Mouse (Mus musculus): ENCODE data around the gene Ndufab1. TPM values are rescaled to one million over a fixed set of nuclear protein-coding genes. Genes with fewer than 3 reads are reported as not detected.
A peak's percentile ranks its signal among the peaks of the same experiment; 100 is the strongest.

The Ndufab1 gene
- total RNA-seq, 2 experiments from 2014 or later = 675 to 794 TPM

DNA sequence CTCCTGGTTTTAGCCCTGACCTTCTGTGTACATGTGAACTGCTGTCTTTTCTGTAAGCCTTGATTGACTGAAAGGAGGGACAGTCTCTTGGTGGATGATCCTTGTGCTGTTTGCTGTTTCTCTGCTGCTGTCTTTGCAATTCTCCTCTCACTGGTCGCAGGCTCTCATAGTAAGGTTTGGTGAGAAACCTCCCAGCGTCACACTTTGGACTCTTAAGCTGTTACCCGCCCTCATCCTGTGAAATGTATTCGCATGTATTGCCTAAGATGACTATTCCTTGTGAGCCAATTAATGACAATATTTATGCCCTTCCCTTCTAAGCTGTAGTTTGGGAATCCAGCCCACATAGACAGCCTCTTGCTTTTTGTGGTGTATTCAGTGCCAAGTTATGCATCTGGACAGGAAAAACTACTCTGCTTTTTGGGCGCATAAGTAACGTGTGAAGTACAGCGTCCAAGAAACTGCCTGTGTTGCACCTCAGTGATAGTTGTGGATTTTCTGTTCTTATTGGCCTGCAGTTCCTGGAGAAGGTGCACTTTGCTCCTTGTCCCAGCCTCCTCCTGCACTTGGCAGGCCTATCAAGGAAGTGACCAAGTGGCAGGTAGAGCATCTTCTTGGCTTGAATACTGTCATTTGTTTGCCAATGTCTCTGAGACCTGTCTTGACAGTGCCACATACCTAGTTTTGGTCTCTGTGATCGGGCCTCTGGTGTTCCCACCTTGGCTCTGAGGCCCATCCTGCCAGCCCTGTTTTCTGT lies 21.7 kb downstream of the Ndufab1 start:
- intact Hi-C loops (cut with DNase I; ENCODE audit: low total_unique reads) = no loop called here
- DNase-seq = no peak

DNA sequence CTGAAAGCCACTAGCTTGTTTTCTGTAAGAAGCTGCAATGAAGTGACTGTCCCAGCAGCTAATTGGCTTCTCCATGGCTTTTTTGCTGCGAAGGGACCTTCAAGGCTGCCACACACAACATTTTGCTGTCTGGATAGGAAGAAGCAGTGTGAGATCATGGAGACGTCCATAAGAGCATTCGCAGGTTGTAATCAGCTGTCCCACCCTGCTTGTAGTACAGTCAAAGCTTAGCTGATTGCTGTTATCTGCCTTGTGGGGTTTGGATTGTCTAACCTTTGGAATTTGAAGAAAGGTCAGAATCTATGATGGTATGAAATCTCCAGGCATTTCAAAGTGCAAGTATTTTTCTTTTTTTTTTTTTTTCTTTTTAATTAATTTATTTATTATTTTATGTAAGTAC lies 27.3 kb downstream of the Ndufab1 start:
- intact Hi-C loops (cut with DNase I; ENCODE audit: low total_unique reads) = loop anchor here (5.0 kb wide), 1 partner anchor 57 kb away; no protein-coding TSS in a partner anchor
- DNase-seq = no peak

DNA sequence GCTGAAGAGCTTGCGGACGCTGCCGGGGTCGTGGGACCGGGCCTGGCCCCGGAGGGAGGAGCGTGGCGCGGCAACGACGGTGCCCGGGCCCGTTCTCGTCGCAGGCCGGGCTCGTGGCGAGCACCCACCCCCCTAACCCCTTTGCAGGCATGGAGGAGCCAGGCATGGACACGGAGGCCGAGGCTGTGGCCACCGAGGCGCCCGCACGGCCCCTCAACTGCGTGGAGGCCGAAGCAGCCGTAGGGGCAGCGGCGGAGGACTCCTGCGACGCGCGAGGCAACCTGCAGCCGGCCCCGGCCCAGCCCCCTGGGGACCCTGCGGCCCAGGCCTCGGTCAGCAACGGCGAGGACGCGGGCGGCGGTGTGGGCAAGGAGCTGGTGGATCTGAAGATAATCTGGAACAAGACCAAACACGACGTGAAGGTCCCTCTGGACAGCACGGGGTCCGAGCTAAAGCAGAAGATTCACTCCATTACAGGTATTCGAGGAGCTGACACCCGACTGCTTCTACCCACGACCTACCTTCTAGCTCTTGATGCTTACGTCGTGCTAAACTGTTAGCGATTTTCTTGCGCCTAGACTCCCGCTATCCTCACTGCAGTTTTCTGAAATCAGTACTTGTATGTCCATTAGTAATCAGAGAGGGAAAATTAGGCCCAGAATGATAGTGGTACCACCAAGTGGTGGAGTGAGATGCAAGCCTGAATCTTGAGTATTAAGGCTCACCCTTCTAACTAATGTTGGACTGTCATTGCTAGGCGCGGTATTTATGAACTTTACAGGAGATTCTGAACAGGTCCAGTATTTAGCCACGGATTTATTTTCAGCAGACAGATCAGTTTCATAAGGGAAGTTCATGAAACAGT lies 33.9 kb downstream of the Ndufab1 start:
- DNase-seq = no peak
- intact Hi-C loops (cut with DNase I; ENCODE audit: low total_unique reads) = no loop called here

DNA sequence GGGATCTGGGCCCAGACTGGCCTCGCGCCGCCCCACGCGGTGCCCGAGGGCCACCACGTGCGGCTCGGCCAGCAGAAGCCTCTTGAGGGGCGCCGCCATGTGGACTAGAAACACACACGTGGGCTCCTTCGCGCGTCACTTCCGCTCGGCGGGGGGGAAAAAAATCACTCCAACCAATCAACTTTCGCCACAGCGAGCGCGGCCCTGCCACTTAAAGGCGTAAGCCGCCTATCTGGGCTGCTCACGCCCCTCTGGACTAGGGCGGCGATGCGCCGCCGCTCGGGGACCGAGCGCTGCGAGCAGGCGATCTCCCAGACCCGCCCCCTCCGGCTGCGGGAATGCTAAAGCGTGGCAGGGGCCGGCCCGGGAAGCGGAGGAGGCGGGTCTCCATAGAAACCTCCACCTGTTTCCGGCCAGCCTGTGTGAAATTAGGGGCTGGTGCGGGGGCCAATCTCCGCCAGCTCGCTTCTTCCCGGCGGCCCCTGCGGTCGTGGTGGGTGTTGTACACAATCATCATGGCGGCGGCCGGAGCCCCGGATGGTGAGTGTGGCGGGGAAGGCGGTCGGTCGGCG lies 34.7 kb downstream of the Ndufab1 start, which contains the start of the genes Ubfd1 and Ears2:
Gene Ubfd1, plus strand, starts transcription at position 231 of the 572 bp plus-strand sequence.
Gene Ears2, minus strand, starts transcription at position 319 of the 572 bp plus-strand sequence.
- intact Hi-C loops (cut with DNase I; ENCODE audit: low total_unique reads) = no loop called here
- peak; percentile 95 for DNase-seq

DNA sequence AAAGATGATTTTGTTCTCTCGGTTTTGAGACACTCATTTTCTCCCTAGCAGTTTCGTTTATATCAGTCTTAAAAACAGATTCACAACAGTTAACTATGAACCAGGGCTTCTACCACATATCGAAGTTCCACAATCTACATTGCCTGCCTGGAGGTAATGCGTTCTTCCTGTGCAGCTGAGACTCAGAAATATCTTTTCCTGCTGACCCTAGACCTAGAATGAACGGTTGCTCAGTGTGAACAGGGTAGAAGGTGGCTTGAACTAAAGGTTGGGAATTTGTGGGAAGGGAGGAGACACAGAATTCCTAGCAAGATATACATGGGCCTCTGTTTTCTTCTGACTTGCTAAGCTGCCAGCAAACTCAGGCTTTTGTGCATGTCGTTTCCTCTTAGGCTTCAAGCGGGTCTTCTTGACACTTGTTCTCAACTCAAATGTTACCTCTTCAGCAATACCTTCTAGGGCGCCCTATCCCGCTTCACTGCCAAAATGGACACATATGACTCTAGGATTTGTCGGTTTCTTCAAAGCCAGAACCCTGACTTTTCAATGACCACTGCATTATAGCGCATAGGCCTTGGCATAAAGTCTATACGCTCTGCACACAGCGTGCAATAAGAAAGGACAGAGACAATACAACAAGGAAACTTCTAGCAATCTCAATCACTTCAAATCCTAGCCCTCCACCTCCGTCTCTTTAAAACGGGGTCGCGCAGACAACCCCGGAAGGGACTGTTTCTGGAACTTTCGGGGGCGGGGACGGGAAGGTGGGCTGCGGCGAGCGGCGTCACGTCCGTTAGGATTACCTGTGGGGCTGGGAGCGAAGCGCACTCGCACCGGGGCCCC lies 35.4 kb downstream of the Ndufab1 start:
- intact Hi-C loops (cut with DNase I; ENCODE audit: low total_unique reads) = no loop called here
- no peak for DNase-seq

DNA sequence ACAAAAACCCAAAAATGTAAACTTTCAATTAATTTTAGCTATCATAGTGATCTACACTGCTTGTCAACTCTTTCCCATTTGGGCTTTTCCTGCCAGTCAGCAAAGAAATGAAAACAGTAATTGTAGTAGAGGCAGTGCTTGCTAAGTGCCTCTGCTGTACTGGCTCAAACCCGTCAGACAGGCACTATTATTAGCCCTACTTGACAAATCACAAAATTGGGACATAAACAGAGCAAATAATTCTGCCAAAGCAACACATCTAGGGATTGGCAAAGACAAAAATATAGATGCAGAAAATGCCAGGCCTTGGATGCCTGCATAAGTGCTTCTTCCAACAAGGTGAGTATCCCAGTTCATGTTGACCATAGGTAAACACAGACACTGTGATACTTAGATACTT lies 36.0 kb downstream of the Ndufab1 start:
- no peak for DNase-seq
- intact Hi-C loops (cut with DNase I; ENCODE audit: low total_unique reads) = no loop called here

DNA sequence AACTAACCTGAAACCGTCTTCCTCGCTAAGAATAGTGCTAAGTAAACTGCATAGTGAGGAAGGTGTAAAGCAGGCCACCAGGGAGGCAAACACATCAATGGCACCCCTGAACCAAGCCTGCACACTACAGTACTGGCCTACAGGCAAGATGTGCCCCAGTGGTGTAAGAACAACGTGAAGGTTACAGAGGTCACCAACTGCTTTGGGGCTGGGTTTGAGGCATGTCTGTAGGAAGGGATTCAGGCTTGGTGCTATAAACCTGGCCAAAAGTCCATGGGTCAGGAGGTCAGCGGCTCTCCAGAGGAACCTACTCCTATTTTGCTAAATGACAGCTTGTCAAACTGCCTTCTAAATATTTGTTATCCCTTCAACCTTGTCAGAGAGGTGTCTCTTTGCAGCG lies 45.1 kb downstream of the Ndufab1 start:
- intact Hi-C loops (cut with DNase I; ENCODE audit: low total_unique reads) = no loop called here
- DNase-seq = no peak

DNA sequence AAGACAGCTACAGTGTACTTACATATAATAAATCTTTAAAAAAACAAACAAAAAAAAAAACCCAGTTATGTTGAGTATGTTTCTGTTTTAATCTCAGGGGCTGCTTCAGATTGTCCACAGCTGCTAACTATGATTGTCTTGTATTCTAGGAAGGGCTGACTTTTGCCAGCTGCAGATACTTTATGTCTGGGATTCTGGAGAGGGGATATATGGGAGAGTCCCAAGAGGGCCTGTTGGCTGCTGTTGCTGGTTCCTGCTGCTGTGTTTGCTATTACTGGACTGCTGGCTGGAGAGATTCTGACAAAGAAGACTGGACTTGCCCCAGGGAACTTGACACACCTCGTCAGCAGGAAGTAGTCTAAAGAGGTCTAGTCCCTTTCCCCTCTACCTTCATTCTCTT lies 50.9 kb downstream of the Ndufab1 start:
- intact Hi-C loops (cut with DNase I; ENCODE audit: low total_unique reads) = no loop called here
- peak; percentile 40 for DNase-seq

DNA sequence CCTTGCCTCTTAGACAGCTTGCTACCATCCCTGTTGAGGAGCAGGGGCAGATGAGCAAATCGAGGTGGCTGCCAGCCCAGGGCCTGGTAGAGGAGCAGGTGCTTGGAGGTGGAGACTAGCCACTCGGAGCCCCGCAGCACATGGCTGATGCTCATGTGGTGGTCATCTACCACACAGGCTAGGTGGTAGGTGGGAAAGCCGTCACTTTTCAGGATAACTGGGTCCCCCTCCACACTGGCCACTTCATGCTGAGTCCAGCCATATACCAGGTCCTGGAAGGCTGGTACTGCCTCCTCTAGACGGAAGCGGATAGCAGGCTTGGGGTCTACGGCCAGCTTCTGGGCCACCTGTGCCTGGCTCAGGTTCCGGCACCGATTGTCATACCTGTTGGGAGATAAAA lies 53.5 kb downstream of the Ndufab1 start:
- intact Hi-C loops (cut with DNase I; ENCODE audit: low total_unique reads) = no loop called here
- no peak for DNase-seq

DNA sequence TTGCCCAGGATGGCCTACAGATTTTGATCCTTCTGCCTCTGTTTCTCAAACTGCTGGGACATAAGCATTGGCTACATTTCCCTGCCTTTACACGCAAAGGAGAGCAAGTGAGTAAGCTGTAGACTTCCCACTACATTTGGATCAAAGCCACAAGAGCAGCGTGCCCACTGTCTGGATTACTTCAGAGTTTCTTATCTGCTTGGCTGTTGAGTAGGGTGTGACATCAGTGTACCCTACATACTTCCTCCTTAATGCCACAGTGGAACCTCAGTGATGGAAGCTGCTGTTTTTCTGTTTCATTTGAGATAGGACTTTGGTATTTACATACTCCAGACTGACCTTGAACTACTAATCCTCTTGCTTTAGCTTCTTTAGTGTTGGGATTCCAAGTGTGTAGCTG lies 54.9 kb downstream of the Ndufab1 start:
- DNase-seq = no peak
- intact Hi-C loops (cut with DNase I; ENCODE audit: low total_unique reads) = no loop called here

DNA sequence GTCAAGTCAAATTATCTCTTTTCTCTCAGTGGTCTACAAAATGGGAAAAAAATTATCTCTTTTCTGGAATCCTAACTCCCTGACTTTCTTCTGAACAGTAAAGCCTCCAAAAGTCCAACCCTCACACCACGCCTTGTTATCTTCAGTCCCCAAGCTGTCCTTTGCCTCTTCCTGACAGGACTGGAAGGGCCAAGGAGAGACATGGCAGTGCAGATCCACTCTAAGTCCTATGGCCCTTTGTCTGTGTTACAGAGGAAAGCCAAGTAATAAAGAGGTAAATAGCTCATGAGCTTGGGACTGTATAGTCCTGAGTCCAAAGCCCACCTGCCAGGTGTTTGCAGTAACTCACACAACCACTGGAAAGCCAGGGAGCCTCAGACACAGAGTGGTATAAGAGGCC lies 56.0 kb downstream of the Ndufab1 start:
- no peak for DNase-seq
- intact Hi-C loops (cut with DNase I; ENCODE audit: low total_unique reads) = no loop called here

DNA sequence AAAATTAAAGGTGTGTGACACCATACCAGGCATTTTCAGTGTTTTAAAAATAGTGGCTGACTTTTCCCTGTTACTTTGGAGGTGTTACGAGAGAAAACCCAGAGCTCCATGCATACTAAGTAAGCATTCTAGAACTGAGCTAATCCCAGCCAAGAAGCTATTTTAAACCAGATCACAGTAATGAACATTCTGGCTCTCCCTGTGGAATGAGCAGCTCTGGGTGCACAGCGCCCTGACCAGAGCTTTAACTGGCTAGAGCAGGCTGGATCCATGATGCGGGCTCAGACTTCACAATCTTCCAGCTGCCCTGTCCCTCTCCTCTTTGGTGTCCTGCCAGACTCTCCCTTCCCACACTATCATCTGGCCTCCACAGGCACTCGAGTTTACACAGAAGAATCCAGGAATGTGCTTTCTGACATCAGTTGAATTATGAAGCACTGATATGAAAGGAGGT lies 56.5 kb downstream of the Ndufab1 start:
- DNase-seq = peak; percentile 30

DNA sequence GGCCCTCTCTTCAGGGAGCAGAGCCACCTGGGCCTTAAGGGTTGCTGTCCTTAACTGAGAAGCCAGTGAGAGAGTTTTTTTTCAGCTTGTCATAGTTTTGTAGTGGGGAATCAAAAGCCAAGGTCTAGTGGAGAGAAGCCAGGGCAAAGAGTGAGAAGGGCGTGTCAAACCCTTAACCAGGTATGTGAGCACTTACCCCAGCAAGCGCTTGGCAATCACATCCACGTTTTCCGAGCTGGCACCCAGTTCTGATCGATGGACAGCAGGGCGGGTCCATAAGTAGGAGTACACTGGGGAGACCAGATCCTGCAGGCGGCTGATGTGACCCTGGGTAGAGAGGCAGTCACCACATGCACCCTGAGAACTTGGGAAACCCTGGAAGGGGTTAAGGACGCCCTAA lies 57.6 kb downstream of the Ndufab1 start:
- DNase-seq = no peak

More for the DNA sequence above, 56.5 kb downstream of the Ndufab1 start:
- intact Hi-C loops (cut with DNase I; ENCODE audit: low total_unique reads) = no loop called here

More for the DNA sequence above, 57.6 kb downstream of the Ndufab1 start:
- intact Hi-C loops (cut with DNase I; ENCODE audit: low total_unique reads) = no loop called here

Other genes starting within 250 kb of the Ndufab1 start
- under 1 TPM; 0.29 to 0.59 TPM for gene Scnn1b, start 236.8 kb downstream of the Ndufab1 start, total RNA-seq (2021)
- 1 to 10 TPM; 8.9 to 9.3 TPM for gene Cog7, start 120.2 kb downstream of the Ndufab1 start, total RNA-seq (2021)
- gene Gga2, start 80.7 kb downstream of the Ndufab1 start, total RNA-seq (2021) = 10 to 100 TPM; 15.6 to 19.2 TPM
- gene Ubfd1, start 34.7 kb downstream of the Ndufab1 start, total RNA-seq (2021) = 10 to 100 TPM; 25.5 to 25.7 TPM
- gene Ears2, start 34.6 kb downstream of the Ndufab1 start, total RNA-seq (2021) = 1 to 10 TPM; 8.3 to 9.6 TPM
- under 1 TPM; 0.45 to 0.58 TPM for gene Palb2, start 31.1 kb upstream of the Ndufab1 start, total RNA-seq (2021)
- 10 to 100 TPM; 25.8 to 26.2 TPM for gene Dctn5, start 31.2 kb upstream of the Ndufab1 start, total RNA-seq (2021)
- 1 to 10 TPM; 3.0 to 4.2 TPM for gene Plk1, start 57.6 kb upstream of the Ndufab1 start, total RNA-seq (2021)
- gene Ern2, start 84.3 kb upstream of the Ndufab1 start, total RNA-seq (2021) = not detected
- 1 to 10 TPM; 4.6 to 4.8 TPM for gene Chp2, start 117.6 kb upstream of the Ndufab1 start, total RNA-seq (2021)
- gene Prkcb, start 186.9 kb upstream of the Ndufab1 start, total RNA-seq (2021) = under 1 TPM; 0.91 to 0.98 TPM

Measured in gastrocnemius, postnatal 14 days (tissue).